ENCODE assay signal across 17 mouse cellular contexts in genomic region chr6:107657805-107658204, GRCm38 (mm10).
DNase-seq lines count a peak whose midpoint lies in the region; ATAC-seq lines count a peak whose summit lies in the region.
"Had no signal": no experiment of that assay in that cellular context is flagged by ENCODE, and none has a peak within 500 bp of the region (broad histone marks: within the 10 kb centered on the region; RNA-seq: fewer than 3 reads in every experiment).

No protein-coding gene starts in this region.

- no peak for DNase-seq in frontal cortex, postnatal 14 days (ENCODE audit: low spot score in 2 of 2)
- DNase-seq in left cerebral cortex, postnatal 14 days (ENCODE audit: low spot score in 2 of 2): peak; percentile 3 to 6
- no peak for DNase-seq in left cerebral cortex, postnatal 10 days (ENCODE audit: extremely low spot score in 1 of 2, low spot score in 2 of 2)
- DNase-seq in right cerebral cortex, postnatal 25 days: peak; percentile 6
- DNase-seq in right cerebral cortex, postnatal 10 days (ENCODE audit: low spot score in 2 of 2): no peak
- DNase-seq: adrenal gland, adult 8-10 months; adrenal gland, postnatal 25 days; cerebellum, adult 18-20 months; cerebellum, adult 9-10 months; cerebellum, postnatal 14 days; gastrocnemius, adult 2 months; gastrocnemius, postnatal 14 days; heart, adult 11 months had no signal

- intact Hi-C loops in left cerebral cortex, postnatal 14 days (cut with DNase I): no loop called here
- intact Hi-C loops in left cerebral cortex, postnatal 10 days (cut with DNase I): no loop called here

- ATAC-seq in frontal cortex, adult (ENCODE audit: low TSS enrichment): peak; percentile 99
- ATAC-seq: activated CD4-positive, CD25-positive, alpha-beta regulatory T cell, adult 4 months; forebrain, embryonic 13.5 days; forebrain, embryonic 16.5 days had no signal

Comparison
In these comparisons a context has a peak if more than half of its experiments do, and no peak if none do; other contexts are left out.
1. DNase-seq: peak in left cerebral cortex, postnatal 14 days (2 of 2) and right cerebral cortex, postnatal 25 days (single experiment); none in frontal cortex, postnatal 14 days (0 of 2), left cerebral cortex, postnatal 10 days (0 of 2) and right cerebral cortex, postnatal 10 days (0 of 2).